Mouse (Mus musculus): ENCODE data around the gene Csf3. TPM values are rescaled to one million over a fixed set of nuclear protein-coding genes. Genes with fewer than 3 reads are reported as not detected.

Csf3 gene
- polyA plus RNA-seq, 1 experiment from 2014 or later: not detected

- no peak for ATAC-seq
- Histone ChIP-seq H3K9ac (ENCODE audit: low read length) (no peak overlapping the region), H3K36me3 (ENCODE audit: control insufficient read depth, insufficient read depth, low read length) (peaks cover 77% of the 10 kb centered on the region), H3K27me3 (replicated peaks; ENCODE audit: control insufficient read depth, insufficient read depth, low read length) (no peaks in the 10 kb centered on the region), H3K4me1 (ENCODE audit: control insufficient read depth, insufficient read depth, low read length) (peaks cover 3% of the 10 kb centered on the region; the same call in 1 of the 2 replicates), H3K9me3 (replicated peaks; ENCODE audit: control insufficient read depth, low read length) (no peaks in the 10 kb centered on the region), H3K27ac (ENCODE audit: low read depth, low read length) (no peak overlapping the region), H3K4me2 (ENCODE audit: low read length) (no peak overlapping the region), H3K4me3 (ENCODE audit: low read depth, low read length) (no peak overlapping the region)
- 95% methylated on average over 9 of the region's 9 CpGs for WGBS
- no peak for DNase-seq (ENCODE audit: low spot score)
Measured at GRCm38 (mm10) chr11:98715946-98716345, 14.9 kb downstream of the Csf3 start.

GRCm38 (mm10) chr11:98717904-98718303 is 16.8 kb downstream of the Csf3 start:
- peaks cover 67% of the 10 kb centered on the region for H3K36me3 ChIP-seq (ENCODE audit: control insufficient read depth, insufficient read depth, low read length)
- no peaks in the 10 kb centered on the region for H3K9me3 ChIP-seq (replicated peaks; ENCODE audit: control insufficient read depth, low read length)
- H3K4me3 ChIP-seq (ENCODE audit: low read depth, low read length): no peak overlapping the region
- ATAC-seq (no peak), DNase-seq (ENCODE audit: low spot score) (peak; percentile 66)
- peaks cover 3% of the 10 kb centered on the region; the same call in 1 of the 2 replicates for H3K4me1 ChIP-seq (ENCODE audit: control insufficient read depth, insufficient read depth, low read length)
- no peaks in the 10 kb centered on the region for H3K27me3 ChIP-seq (replicated peaks; ENCODE audit: control insufficient read depth, insufficient read depth, low read length)
- no peak overlapping the region for H3K27ac ChIP-seq (ENCODE audit: low read depth, low read length)
- 18% methylated on average over 13 of the region's 13 CpGs for WGBS
- H3K9ac ChIP-seq (ENCODE audit: low read length): no peak overlapping the region; the same call in 1 of the 2 replicates
- no peak overlapping the region for H3K4me2 ChIP-seq (ENCODE audit: low read length)

- Histone ChIP-seq H3K4me2 (ENCODE audit: low read length) (no peak overlapping the region), H3K9ac (ENCODE audit: low read length) (no peak overlapping the region), H3K36me3 (ENCODE audit: control insufficient read depth, insufficient read depth, low read length) (peaks cover 57% of the 10 kb centered on the region), H3K9me3 (replicated peaks; ENCODE audit: control insufficient read depth, low read length) (no peaks in the 10 kb centered on the region), H3K27ac (ENCODE audit: low read depth, low read length) (no peak overlapping the region), H3K4me1 (ENCODE audit: control insufficient read depth, insufficient read depth, low read length) (peaks cover 3% of the 10 kb centered on the region; the same call in 1 of the 2 replicates), H3K27me3 (replicated peaks; ENCODE audit: control insufficient read depth, insufficient read depth, low read length) (no peaks in the 10 kb centered on the region), H3K4me3 (ENCODE audit: low read depth, low read length) (no peak overlapping the region)
- no peak for DNase-seq (ENCODE audit: low spot score)
- ATAC-seq: no peak
- WGBS: 69% methylated on average over 2 of the region's 2 CpGs
Measured at GRCm38 (mm10) chr11:98720756-98721155, 19.7 kb downstream of the Csf3 start.

- Histone ChIP-seq H3K27ac (ENCODE audit: low read depth, low read length) (no peak overlapping the region), H3K4me2 (ENCODE audit: low read length) (no peak overlapping the region), H3K9ac (ENCODE audit: low read length) (no peak overlapping the region), H3K27me3 (replicated peaks; ENCODE audit: control insufficient read depth, insufficient read depth, low read length) (no peaks in the 10 kb centered on the region), H3K36me3 (ENCODE audit: control insufficient read depth, insufficient read depth, low read length) (peaks cover 55% of the 10 kb centered on the region), H3K4me3 (ENCODE audit: low read depth, low read length) (no peak overlapping the region), H3K9me3 (replicated peaks; ENCODE audit: control insufficient read depth, low read length) (no peaks in the 10 kb centered on the region), H3K4me1 (ENCODE audit: control insufficient read depth, insufficient read depth, low read length) (peaks cover 3% of the 10 kb centered on the region; the same call in 1 of the 2 replicates)
- ATAC-seq (no peak), DNase-seq (ENCODE audit: low spot score) (no peak)
- 72% methylated on average over 24 of the region's 24 CpGs for WGBS
Measured at GRCm38 (mm10) chr11:98721458-98722226, 20.6 kb downstream of the Csf3 start.

- WGBS: 83% methylated on average over 7 of the region's 7 CpGs
Measured at GRCm38 (mm10) chr11:98723098-98723497, 22.0 kb downstream of the Csf3 start.

GRCm38 (mm10) chr11:98725926-98726506 is 25.0 kb downstream of the Csf3 start:
- Histone ChIP-seq H3K9ac (ENCODE audit: low read length) (no peak overlapping the region), H3K4me1 (ENCODE audit: control insufficient read depth, insufficient read depth, low read length) (peaks cover 8% of the 10 kb centered on the region), H3K9me3 (replicated peaks; ENCODE audit: control insufficient read depth, low read length) (no peaks in the 10 kb centered on the region), H3K27me3 (replicated peaks; ENCODE audit: control insufficient read depth, insufficient read depth, low read length) (no peaks in the 10 kb centered on the region), H3K36me3 (ENCODE audit: control insufficient read depth, insufficient read depth, low read length) (peaks cover 36% of the 10 kb centered on the region), H3K27ac (ENCODE audit: low read depth, low read length) (no peak overlapping the region), H3K4me2 (ENCODE audit: low read length) (no peak overlapping the region), H3K4me3 (ENCODE audit: low read depth, low read length) (no peak overlapping the region)
- WGBS: 94% methylated on average over 15 of the region's 15 CpGs
- no peak for ATAC-seq
- DNase-seq (ENCODE audit: low spot score): no peak

More at GRCm38 (mm10) chr11:98723098-98723497, 22.0 kb downstream of the Csf3 start:
- Histone ChIP-seq H3K36me3 (ENCODE audit: control insufficient read depth, insufficient read depth, low read length) (peaks cover 50% of the 10 kb centered on the region), H3K9ac (ENCODE audit: low read length) (no peak overlapping the region), H3K9me3 (replicated peaks; ENCODE audit: control insufficient read depth, low read length) (no peaks in the 10 kb centered on the region), H3K27me3 (replicated peaks; ENCODE audit: control insufficient read depth, insufficient read depth, low read length) (no peaks in the 10 kb centered on the region), H3K4me1 (ENCODE audit: control insufficient read depth, insufficient read depth, low read length) (peaks cover 1% of the 10 kb centered on the region; the same call in 1 of the 2 replicates), H3K4me3 (ENCODE audit: low read depth, low read length) (no peak overlapping the region), H3K27ac (ENCODE audit: low read depth, low read length) (no peak overlapping the region), H3K4me2 (ENCODE audit: low read length) (no peak overlapping the region)
- no peak for ATAC-seq
- no peak for DNase-seq (ENCODE audit: low spot score)

- Histone ChIP-seq H3K4me3 (ENCODE audit: low read depth, low read length) (peak within 1 kb of the TSS; percentile 50), H3K36me3 (ENCODE audit: control insufficient read depth, insufficient read depth, low read length) (peaks cover 28% of the 10 kb centered on the region), H3K27me3 (replicated peaks; ENCODE audit: control insufficient read depth, insufficient read depth, low read length) (no peaks in the 10 kb centered on the region), H3K9ac (ENCODE audit: low read length) (peak within 1 kb of the TSS; percentile 66), H3K9me3 (replicated peaks; ENCODE audit: control insufficient read depth, low read length) (no peaks in the 10 kb centered on the region; the same call in 1 of the 2 replicates), H3K4me1 (ENCODE audit: control insufficient read depth, insufficient read depth, low read length) (peaks cover 8% of the 10 kb centered on the region), H3K4me2 (ENCODE audit: low read length) (peak within 1 kb of the TSS; percentile 66), H3K27ac (ENCODE audit: low read depth, low read length) (peak within 1 kb of the TSS; percentile 82)
- 0% methylated on average over 16 of the region's 16 CpGs for WGBS
- ATAC-seq: peak; percentile 97
- DNase-seq (ENCODE audit: low spot score): peak; percentile 98
Measured at GRCm38 (mm10) chr11:98729119-98729588, 28.1 kb downstream of the Csf3 start, which contains the start of gene Med24. TSS of gene Med24 (minus strand) at chr11:98729435.

GRCm38 (mm10) chr11:98730727-98731126 is 29.7 kb downstream of the Csf3 start:
- ATAC-seq (no peak), DNase-seq (ENCODE audit: low spot score) (no peak)
- no peak overlapping the region for H3K9ac ChIP-seq (ENCODE audit: low read length)
- H3K27me3 ChIP-seq (replicated peaks; ENCODE audit: control insufficient read depth, insufficient read depth, low read length): no peaks in the 10 kb centered on the region
- H3K4me1 ChIP-seq (ENCODE audit: control insufficient read depth, insufficient read depth, low read length): peaks cover 8% of the 10 kb centered on the region
- H3K4me2 ChIP-seq (ENCODE audit: low read length): no peak overlapping the region; the same call in 1 of the 2 replicates
- no peak overlapping the region for H3K4me3 ChIP-seq (ENCODE audit: low read depth, low read length)
- H3K36me3 ChIP-seq (ENCODE audit: control insufficient read depth, insufficient read depth, low read length): peaks cover 12% of the 10 kb centered on the region
- H3K27ac ChIP-seq (ENCODE audit: low read depth, low read length): peak overlapping the region; percentile 82
- WGBS: 60% methylated on average over 4 of the region's 4 CpGs
- no peaks in the 10 kb centered on the region; the same call in 1 of the 2 replicates for H3K9me3 ChIP-seq (replicated peaks; ENCODE audit: control insufficient read depth, low read length)
